Mouse (Mus musculus) cerebellum, adult 2 months (tissue): ENCODE data around the gene Map1b.

Experiments used
- CTCF ChIP-seq: fragments of 200-500 bp; IDR thresholded peaks from 2 replicates; pipeline ENCODE4 v1.5.1; 2011; ENCODE audit warnings: low read depth, mild to moderate bottlenecking, control low read depth, low read length, moderate library complexity, borderline replicate concordance; ENCODE audit not compliant: insufficient read depth
- POLR2A ChIP-seq: fragments of 200-500 bp; IDR thresholded peaks from 2 replicates; pipeline ENCODE4 v1.6.1; 2011; ENCODE audit warnings: low read length, control low read depth, borderline replicate concordance; ENCODE audit not compliant: insufficient read depth

DNA sequence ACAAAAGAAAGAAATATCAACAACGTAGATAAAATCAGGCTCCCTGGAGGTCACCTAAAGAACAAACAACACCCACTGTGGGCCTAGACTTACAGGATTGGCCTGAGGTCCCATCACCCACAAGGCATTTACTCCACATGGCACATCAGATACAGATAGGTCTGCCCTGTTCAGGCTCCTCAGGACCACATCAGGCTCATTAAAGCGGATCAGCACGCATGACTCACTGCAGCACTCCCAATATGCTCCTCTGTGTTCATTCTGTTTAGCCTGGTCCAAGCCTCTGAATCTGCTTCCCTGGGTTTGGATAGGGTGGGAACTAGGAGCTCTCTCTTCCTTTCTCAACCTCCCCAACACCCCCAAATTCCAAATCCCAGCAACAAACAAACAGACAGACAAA lies 63.9 kb downstream of the Map1b start:
- TF ChIP-seq CTCF (no peak), POLR2A (no peak)
